Mouse (Mus musculus): ENCODE measurements around the gene Lpp.

GRCm38 (mm10) chr16:24454493-24454892 is 61.2 kb downstream of the Lpp start:
- no peak for TF ChIP-seq CTCF (IDR thresholded peaks at IDR 0.05; ENCODE audit: borderline replicate concordance, insufficient read depth, low read length)
- no peak for TF ChIP-seq POLR2A (IDR thresholded peaks at IDR 0.05; ENCODE audit: low read depth, low read length)
